Mouse (Mus musculus): ENCODE results near the gene Ccl1. TPM values are rescaled to one million over a fixed set of nuclear protein-coding genes. Genes with fewer than 3 reads are reported as not detected.

The Ccl1 gene
- polyA plus RNA-seq (2014; fragmentation: Illumina TruSeq; extraction: RNeasy Lipid Tissue Mini Kit (QIAGEN cat#74804)): not detected

GRCm38 (mm10) chr11:82305590-82305989 is at the start of gene Ccl1:
Gene Ccl1 (minus strand): TSS chr11:82305690.

Other genes starting within 250 kb of the Ccl1 start
- 8.8 TPM for gene Ccl11, start 247.9 kb downstream of the Ccl1 start, polyA plus RNA-seq (2014; fragmentation: Illumina TruSeq; extraction: RNeasy Lipid Tissue Mini Kit (QIAGEN cat#74804))
- gene Ccl12, start 203.8 kb downstream of the Ccl1 start, polyA plus RNA-seq (2014; fragmentation: Illumina TruSeq; extraction: RNeasy Lipid Tissue Mini Kit (QIAGEN cat#74804)): 8.2 TPM
- gene Ccl8, start 190.5 kb downstream of the Ccl1 start, polyA plus RNA-seq (2014; fragmentation: Illumina TruSeq; extraction: RNeasy Lipid Tissue Mini Kit (QIAGEN cat#74804)): 1.3 TPM
- not detected for gene Tmem132e, start 83.2 kb upstream of the Ccl1 start, polyA plus RNA-seq (2014; fragmentation: Illumina TruSeq; extraction: RNeasy Lipid Tissue Mini Kit (QIAGEN cat#74804))

Measured in ovary, adult 10 weeks (tissue).